Mouse (Mus musculus): ENCODE measurements at regions not wholly inside any gene's neighbourhood (a gene's known extent, or its start where the extent isn't known, plus 50 kb on each side); places are given as distances from the start of the nearest gene placed in this dataset.

- Histone ChIP-seq H3K9me3 (ENCODE audit: control insufficient read depth, low read length) (no peaks in the 10 kb centered on the region), H3K9ac (ENCODE audit: low read length) (no peak overlapping the region), H3K4me3 (ENCODE audit: low read depth, low read length) (no peak overlapping the region), H3K36me3 (ENCODE audit: control insufficient read depth, insufficient read depth, low read length) (no peaks in the 10 kb centered on the region), H3K4me1 (ENCODE audit: control insufficient read depth, insufficient read depth, low read length) (no peaks in the 10 kb centered on the region), H3K27me3 (ENCODE audit: control insufficient read depth, insufficient read depth, low read length) (no peaks in the 10 kb centered on the region), H3K27ac (replicated peaks; ENCODE audit: low read depth, low read length) (no peak overlapping the region), H3K4me2 (ENCODE audit: low read depth, severe bottlenecking) (no peak overlapping the region)
- 80% methylated on average over 2 of the region's 2 CpGs for WGBS
- no peak for ATAC-seq (ENCODE audit: insufficient number of reproducible peaks, low FRiP score, low TSS enrichment, low read depth)
- DNase-seq (ENCODE audit: low spot score), result no peak
Observed at GRCm38 (mm10) chr3:150910091-150910490, 527.6 kb upstream of the Adgrl4 start.

DNA sequence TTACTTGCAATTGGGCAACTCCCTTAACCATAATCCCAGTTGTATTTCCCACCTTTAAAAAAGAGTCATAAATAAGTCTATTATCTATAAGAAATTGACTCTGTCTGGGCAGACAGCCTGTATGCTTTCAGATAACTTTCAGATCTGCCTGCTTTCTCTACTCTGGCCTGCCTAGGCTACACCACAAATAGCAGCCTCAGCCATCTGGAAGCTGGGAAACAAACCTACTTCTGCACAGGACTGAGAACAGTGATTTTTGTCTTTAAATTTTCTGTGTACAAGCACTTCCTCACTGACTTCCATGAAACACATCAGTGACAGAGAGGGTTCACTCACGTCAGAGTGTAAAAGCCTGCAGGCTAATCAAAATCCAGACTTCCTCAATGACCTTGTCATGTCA is 482.8 kb upstream of the Adgrl4 start:
- Histone ChIP-seq H3K4me2 (ENCODE audit: low read depth, severe bottlenecking) (no peak overlapping the region), H3K9me3 (ENCODE audit: control insufficient read depth, low read length) (no peaks in the 10 kb centered on the region), H3K4me1 (ENCODE audit: control insufficient read depth, insufficient read depth, low read length) (no peaks in the 10 kb centered on the region), H3K36me3 (ENCODE audit: control insufficient read depth, insufficient read depth, low read length) (no peaks in the 10 kb centered on the region), H3K27me3 (ENCODE audit: control insufficient read depth, insufficient read depth, low read length) (no peaks in the 10 kb centered on the region), H3K4me3 (ENCODE audit: low read depth, low read length) (no peak overlapping the region), H3K9ac (ENCODE audit: low read length) (no peak overlapping the region), H3K27ac (replicated peaks; ENCODE audit: low read depth, low read length) (no peak overlapping the region)
- 68% methylated on average over 1 of the region's 1 CpGs for WGBS
- ATAC-seq (ENCODE audit: insufficient number of reproducible peaks, low FRiP score, low TSS enrichment, low read depth), result no peak
- DNase-seq (ENCODE audit: low spot score), result no peak

DNA sequence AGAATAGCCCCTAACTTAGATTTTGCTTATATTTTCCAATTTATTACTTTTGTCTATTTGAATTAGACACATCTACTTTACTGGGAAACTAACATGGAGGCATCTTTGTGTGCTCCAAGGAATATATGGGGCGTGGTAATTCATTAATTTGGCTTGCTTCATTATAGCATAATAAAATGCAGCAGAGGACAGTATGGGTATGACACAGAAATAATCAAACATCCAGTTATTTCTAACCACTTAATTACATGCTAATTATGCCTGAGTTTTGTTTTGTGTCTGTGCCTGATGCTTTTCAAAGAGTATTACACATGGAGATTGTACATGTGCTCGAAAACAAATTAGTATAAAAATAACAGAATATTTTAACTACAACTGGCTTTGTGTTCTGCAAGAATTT is 438.0 kb upstream of the Adgrl4 start:
- WGBS, result 83% methylated on average over 2 of the region's 2 CpGs
- no peak overlapping the region for H3K27ac ChIP-seq (replicated peaks; ENCODE audit: low read depth, low read length)

GRCm38 (mm10) chr3:151000217-151000616 is 437.5 kb upstream of the Adgrl4 start:
- WGBS, result 22% methylated on average over 5 of the region's 5 CpGs
- no peak overlapping the region for H3K4me2 ChIP-seq (ENCODE audit: low read depth, severe bottlenecking)
- no peaks in the 10 kb centered on the region for H3K9me3 ChIP-seq (ENCODE audit: control insufficient read depth, low read length)
- no peaks in the 10 kb centered on the region for H3K36me3 ChIP-seq (ENCODE audit: control insufficient read depth, insufficient read depth, low read length)
- no peak overlapping the region for H3K4me3 ChIP-seq (ENCODE audit: low read depth, low read length)
- DNase-seq (ENCODE audit: low spot score), result peak; percentile 34
- no peaks in the 10 kb centered on the region for H3K4me1 ChIP-seq (ENCODE audit: control insufficient read depth, insufficient read depth, low read length)
- no peak overlapping the region for H3K9ac ChIP-seq (ENCODE audit: low read length)
- ATAC-seq (ENCODE audit: insufficient number of reproducible peaks, low FRiP score, low TSS enrichment, low read depth), result no peak
- H3K27me3 ChIP-seq (ENCODE audit: control insufficient read depth, insufficient read depth, low read length), result no peaks in the 10 kb centered on the region
- H3K27ac ChIP-seq (replicated peaks; ENCODE audit: low read depth, low read length), result no peak overlapping the region

More for the DNA sequence above, 438.0 kb upstream of the Adgrl4 start:
- Histone ChIP-seq H3K27me3 (ENCODE audit: control insufficient read depth, insufficient read depth, low read length) (no peaks in the 10 kb centered on the region), H3K9ac (ENCODE audit: low read length) (no peak overlapping the region), H3K9me3 (ENCODE audit: control insufficient read depth, low read length) (no peaks in the 10 kb centered on the region), H3K4me3 (ENCODE audit: low read depth, low read length) (no peak overlapping the region), H3K4me1 (ENCODE audit: control insufficient read depth, insufficient read depth, low read length) (no peaks in the 10 kb centered on the region), H3K4me2 (ENCODE audit: low read depth, severe bottlenecking) (no peak overlapping the region), H3K36me3 (ENCODE audit: control insufficient read depth, insufficient read depth, low read length) (no peaks in the 10 kb centered on the region)
- ATAC-seq (ENCODE audit: insufficient number of reproducible peaks, low FRiP score, low TSS enrichment, low read depth) (no peak), DNase-seq (ENCODE audit: low spot score) (no peak)

- peak; percentile 49 for DNase-seq (ENCODE audit: low spot score)
- H3K36me3 ChIP-seq (ENCODE audit: control insufficient read depth, insufficient read depth, low read length), result no peaks in the 10 kb centered on the region
- no peaks in the 10 kb centered on the region for H3K4me1 ChIP-seq (ENCODE audit: control insufficient read depth, insufficient read depth, low read length)
- H3K27ac ChIP-seq (replicated peaks; ENCODE audit: low read depth, low read length), result no peak overlapping the region
- no peak overlapping the region for H3K4me3 ChIP-seq (ENCODE audit: low read depth, low read length)
- no peak overlapping the region for H3K4me2 ChIP-seq (ENCODE audit: low read depth, severe bottlenecking)
- no peak overlapping the region for H3K9ac ChIP-seq (ENCODE audit: low read length)
- no peak for ATAC-seq (ENCODE audit: insufficient number of reproducible peaks, low FRiP score, low TSS enrichment, low read depth)
- H3K27me3 ChIP-seq (ENCODE audit: control insufficient read depth, insufficient read depth, low read length), result no peaks in the 10 kb centered on the region
- no peaks in the 10 kb centered on the region for H3K9me3 ChIP-seq (ENCODE audit: control insufficient read depth, low read length)
- 31% methylated on average over 6 of the region's 6 CpGs for WGBS
Observed at GRCm38 (mm10) chr3:151001881-151002412, 435.7 kb upstream of the Adgrl4 start.

GRCm38 (mm10) chr3:151003524-151003923 is 434.2 kb upstream of the Adgrl4 start:
- H3K27me3 ChIP-seq (ENCODE audit: control insufficient read depth, insufficient read depth, low read length), result no peaks in the 10 kb centered on the region
- DNase-seq (ENCODE audit: low spot score) (no peak), ATAC-seq (ENCODE audit: insufficient number of reproducible peaks, low FRiP score, low TSS enrichment, low read depth) (no peak)
- H3K4me3 ChIP-seq (ENCODE audit: low read depth, low read length), result no peak overlapping the region
- no peak overlapping the region for H3K9ac ChIP-seq (ENCODE audit: low read length)
- no peak overlapping the region for H3K27ac ChIP-seq (replicated peaks; ENCODE audit: low read depth, low read length)
- no peak overlapping the region for H3K4me2 ChIP-seq (ENCODE audit: low read depth, severe bottlenecking)
- no peaks in the 10 kb centered on the region for H3K9me3 ChIP-seq (ENCODE audit: control insufficient read depth, low read length)
- 90% methylated on average over 3 of the region's 3 CpGs for WGBS
- H3K4me1 ChIP-seq (ENCODE audit: control insufficient read depth, insufficient read depth, low read length), result no peaks in the 10 kb centered on the region
- H3K36me3 ChIP-seq (ENCODE audit: control insufficient read depth, insufficient read depth, low read length), result no peaks in the 10 kb centered on the region

GRCm38 (mm10) chr3:151003990-151004389 is 433.7 kb upstream of the Adgrl4 start:
- Histone ChIP-seq H3K36me3 (ENCODE audit: control insufficient read depth, insufficient read depth, low read length) (no peaks in the 10 kb centered on the region), H3K27me3 (ENCODE audit: control insufficient read depth, insufficient read depth, low read length) (no peaks in the 10 kb centered on the region), H3K27ac (replicated peaks; ENCODE audit: low read depth, low read length) (no peak overlapping the region), H3K9me3 (ENCODE audit: control insufficient read depth, low read length) (no peaks in the 10 kb centered on the region), H3K9ac (ENCODE audit: low read length) (no peak overlapping the region), H3K4me3 (ENCODE audit: low read depth, low read length) (no peak overlapping the region), H3K4me2 (ENCODE audit: low read depth, severe bottlenecking) (no peak overlapping the region), H3K4me1 (ENCODE audit: control insufficient read depth, insufficient read depth, low read length) (no peaks in the 10 kb centered on the region)
- no peak for DNase-seq (ENCODE audit: low spot score)
- WGBS, result 90% methylated on average over 6 of the region's 6 CpGs
- no peak for ATAC-seq (ENCODE audit: insufficient number of reproducible peaks, low FRiP score, low TSS enrichment, low read depth)

- ATAC-seq (ENCODE audit: insufficient number of reproducible peaks, low FRiP score, low TSS enrichment, low read depth), result no peak
- DNase-seq (ENCODE audit: low spot score), result no peak
- Histone ChIP-seq H3K4me3 (ENCODE audit: low read depth, low read length) (no peak overlapping the region), H3K9me3 (ENCODE audit: control insufficient read depth, low read length) (no peaks in the 10 kb centered on the region), H3K27me3 (ENCODE audit: control insufficient read depth, insufficient read depth, low read length) (no peaks in the 10 kb centered on the region), H3K36me3 (ENCODE audit: control insufficient read depth, insufficient read depth, low read length) (no peaks in the 10 kb centered on the region), H3K4me1 (ENCODE audit: control insufficient read depth, insufficient read depth, low read length) (no peaks in the 10 kb centered on the region), H3K4me2 (ENCODE audit: low read depth, severe bottlenecking) (no peak overlapping the region), H3K27ac (replicated peaks; ENCODE audit: low read depth, low read length) (no peak overlapping the region), H3K9ac (ENCODE audit: low read length) (no peak overlapping the region)
- 69% methylated on average over 3 of the region's 3 CpGs for WGBS
Observed at GRCm38 (mm10) chr3:151020014-151020413, 417.7 kb upstream of the Adgrl4 start.

- Histone ChIP-seq H3K4me3 (ENCODE audit: low read depth, low read length) (no peak overlapping the region), H3K4me1 (ENCODE audit: control insufficient read depth, insufficient read depth, low read length) (no peaks in the 10 kb centered on the region), H3K4me2 (ENCODE audit: low read depth, severe bottlenecking) (no peak overlapping the region), H3K27ac (replicated peaks; ENCODE audit: low read depth, low read length) (no peak overlapping the region), H3K9ac (ENCODE audit: low read length) (no peak overlapping the region), H3K9me3 (ENCODE audit: control insufficient read depth, low read length) (no peaks in the 10 kb centered on the region), H3K36me3 (ENCODE audit: control insufficient read depth, insufficient read depth, low read length) (no peaks in the 10 kb centered on the region), H3K27me3 (ENCODE audit: control insufficient read depth, insufficient read depth, low read length) (no peaks in the 10 kb centered on the region)
- DNase-seq (ENCODE audit: low spot score) (no peak), ATAC-seq (ENCODE audit: insufficient number of reproducible peaks, low FRiP score, low TSS enrichment, low read depth) (no peak)
- 66% methylated on average over 3 of the region's 3 CpGs for WGBS
Observed at GRCm38 (mm10) chr3:151057491-151057890, 380.2 kb upstream of the Adgrl4 start.
